Mouse (Mus musculus): Measurements from ENCODE around the gene Rabggtb. TPM values are rescaled to one million over a fixed set of nuclear protein-coding genes. Genes with fewer than 3 reads are reported as not detected.

The Rabggtb gene
- polyA plus RNA-seq (2015; fragmentation: Nextera tagmentation; extraction: Ambion mirVana): 36.3 and 36.7 TPM in 2 replicates

DNA sequence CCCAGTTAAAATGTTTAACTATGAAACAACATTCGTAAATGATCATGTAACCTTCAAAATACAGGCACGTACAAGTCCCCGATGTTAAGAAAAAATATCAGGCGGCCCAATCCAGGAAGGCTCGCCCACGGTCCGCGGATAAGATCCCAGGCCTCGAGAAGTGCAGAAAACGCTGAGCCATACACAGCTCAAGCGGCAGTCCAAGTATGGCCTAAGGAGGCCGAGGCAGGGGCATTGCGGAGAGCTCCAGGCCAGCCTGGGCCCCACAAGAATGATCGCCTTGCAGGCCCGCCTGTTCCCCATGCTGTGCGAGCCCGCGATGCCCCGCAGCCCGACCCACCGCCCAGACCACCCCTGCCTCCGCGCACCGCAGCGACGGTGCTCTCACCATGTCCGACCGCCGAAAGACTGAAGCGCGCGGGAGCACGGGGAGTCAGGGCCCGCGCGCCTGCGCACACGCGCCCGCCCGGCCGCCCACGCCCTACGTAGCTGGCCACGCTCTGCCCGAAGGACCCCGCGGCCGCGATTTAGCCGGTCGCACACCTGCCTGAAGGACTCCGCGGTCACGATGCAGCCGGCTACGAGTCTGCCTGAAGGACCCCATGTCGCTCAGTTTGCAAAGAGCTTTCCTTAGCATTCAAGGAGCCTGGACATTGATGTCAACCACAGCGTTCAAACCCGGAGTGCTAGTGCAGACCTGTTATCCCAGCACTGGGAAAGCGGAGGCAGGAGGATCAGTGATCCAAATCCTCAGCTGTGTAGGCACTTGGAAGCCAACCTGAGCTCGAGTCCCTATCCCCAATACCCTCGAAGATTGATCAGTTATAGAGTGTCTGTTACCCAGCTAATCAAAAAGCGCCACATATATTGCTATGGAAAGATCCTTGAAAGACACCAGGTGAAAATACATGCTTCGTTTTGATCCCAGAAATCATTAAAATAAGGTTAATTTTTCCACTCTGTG is at the start of gene Rabggtb:
Gene Rabggtb, minus strand, starts transcription at position 464 of the 964 bp plus-strand sequence.
- Histone ChIP-seq H3K36me3 (ENCODE audit: control insufficient read depth, insufficient read depth) (peaks cover 34% of the 10 kb centered on the region), H3K27me3 (replicated peaks; ENCODE audit: control insufficient read depth, insufficient read depth, low read length) (no peaks in the 10 kb centered on the region), H3K27ac (ENCODE audit: low read depth, low read length) (peak within 1 kb of the TSS; percentile 88), H3K9ac (ENCODE audit: low read depth, low read length) (peak within 1 kb of the TSS; percentile 88), H3K4me2 (replicated peaks; ENCODE audit: low read depth) (peak within 1 kb of the TSS; percentile 75), H3K4me1 (replicated peaks; ENCODE audit: control insufficient read depth, insufficient read depth, low read length) (peaks cover 15% of the 10 kb centered on the region), H3K4me3 (ENCODE audit: low read depth, low read length) (peak within 1 kb of the TSS; percentile 84), H3K9me3 (ENCODE audit: control insufficient read depth) (no peaks in the 10 kb centered on the region)
- WGBS: under 1% methylated on average over 65 of the region's 65 CpGs
- ATAC-seq: peak; percentile 96
- TF ChIP-seq CTCF (IDR thresholded peaks at IDR 0.05; ENCODE audit: low read depth): 0 out of 2 replicates have a peak, but pooled peaks have one; percentile 10

DNA sequence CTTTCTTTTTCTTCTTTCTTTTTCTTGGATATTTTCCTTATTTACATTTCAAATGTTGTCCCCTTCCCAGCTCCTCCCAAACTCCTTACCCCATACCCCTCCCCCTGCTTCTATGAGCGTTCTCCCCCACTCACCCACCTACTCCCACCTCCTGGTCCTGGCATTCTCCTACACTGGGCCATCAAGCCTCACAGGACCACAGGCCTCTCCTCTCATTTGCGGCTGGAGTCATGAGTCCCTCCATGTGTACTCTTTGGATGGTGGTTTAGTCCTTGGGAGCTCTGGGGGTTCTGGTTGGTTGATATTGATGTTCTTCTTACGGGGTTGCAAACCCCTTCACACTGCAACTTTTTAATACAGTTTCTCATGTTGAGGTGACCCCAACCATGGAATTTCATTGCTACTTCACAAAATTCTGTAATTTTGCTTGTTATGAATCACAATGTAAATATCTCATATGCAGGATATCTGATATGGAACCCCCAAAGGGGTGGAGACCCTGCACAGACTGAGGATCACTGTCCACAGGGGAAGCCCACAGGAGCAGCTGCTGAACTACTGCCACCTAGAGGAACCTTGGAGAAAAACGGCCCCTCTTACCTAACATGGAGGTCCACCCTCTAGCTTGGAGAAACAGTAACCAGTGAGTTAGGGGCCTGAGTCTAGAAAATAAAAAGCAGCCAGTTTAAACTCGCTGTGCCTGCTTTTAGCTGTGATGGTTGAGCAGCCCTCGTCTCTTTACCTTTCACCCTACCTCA is 49.0 kb upstream of the Rabggtb start:
- TF ChIP-seq CTCF (IDR thresholded peaks at IDR 0.05; ENCODE audit: low read depth): peak; percentile 72
- 78% methylated on average over 6 of the region's 6 CpGs for WGBS
- H3K27me3 ChIP-seq (replicated peaks; ENCODE audit: control insufficient read depth, insufficient read depth, low read length): no peaks in the 10 kb centered on the region
- H3K9ac ChIP-seq (ENCODE audit: low read depth, low read length): no peak overlapping the region
- H3K27ac ChIP-seq (ENCODE audit: low read depth, low read length): no peak overlapping the region
- H3K36me3 ChIP-seq (ENCODE audit: control insufficient read depth, insufficient read depth): no peaks in the 10 kb centered on the region
- no peak overlapping the region for H3K4me3 ChIP-seq (ENCODE audit: low read depth, low read length)
- no peak for ATAC-seq
- H3K9me3 ChIP-seq (ENCODE audit: control insufficient read depth): no peaks in the 10 kb centered on the region
- H3K4me2 ChIP-seq (replicated peaks; ENCODE audit: low read depth): no peak overlapping the region
- H3K4me1 ChIP-seq (replicated peaks; ENCODE audit: control insufficient read depth, insufficient read depth, low read length): no peaks in the 10 kb centered on the region

DNA sequence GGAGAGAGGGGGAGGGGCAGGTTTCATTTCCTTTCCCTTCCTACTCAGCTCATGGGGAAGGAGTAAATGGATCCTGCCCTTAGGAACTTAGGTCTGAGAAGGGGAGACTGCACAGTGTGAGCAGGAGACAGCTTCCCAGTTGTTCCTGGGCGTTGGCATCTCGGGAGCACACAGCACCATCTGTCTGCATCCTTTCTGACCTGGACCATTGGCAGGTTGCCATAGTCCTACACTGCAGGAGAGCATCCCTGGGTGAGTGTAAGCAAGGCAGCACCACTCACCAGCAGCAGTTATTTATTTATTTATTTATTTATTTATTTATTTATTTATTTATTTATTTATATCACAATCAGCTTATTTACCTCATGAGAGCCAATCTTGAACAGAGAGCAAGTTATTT is 48.1 kb upstream of the Rabggtb start:
- TF ChIP-seq CTCF (IDR thresholded peaks at IDR 0.05; ENCODE audit: low read depth): no peak
- Histone ChIP-seq H3K4me2 (replicated peaks; ENCODE audit: low read depth) (no peak overlapping the region), H3K36me3 (ENCODE audit: control insufficient read depth, insufficient read depth) (no peaks in the 10 kb centered on the region), H3K27me3 (replicated peaks; ENCODE audit: control insufficient read depth, insufficient read depth, low read length) (no peaks in the 10 kb centered on the region), H3K4me3 (ENCODE audit: low read depth, low read length) (no peak overlapping the region), H3K27ac (ENCODE audit: low read depth, low read length) (no peak overlapping the region), H3K4me1 (replicated peaks; ENCODE audit: control insufficient read depth, insufficient read depth, low read length) (no peaks in the 10 kb centered on the region), H3K9ac (ENCODE audit: low read depth, low read length) (no peak overlapping the region), H3K9me3 (ENCODE audit: control insufficient read depth) (no peaks in the 10 kb centered on the region)
- 72% methylated on average over 2 of the region's 2 CpGs for WGBS
- no peak for ATAC-seq

DNA sequence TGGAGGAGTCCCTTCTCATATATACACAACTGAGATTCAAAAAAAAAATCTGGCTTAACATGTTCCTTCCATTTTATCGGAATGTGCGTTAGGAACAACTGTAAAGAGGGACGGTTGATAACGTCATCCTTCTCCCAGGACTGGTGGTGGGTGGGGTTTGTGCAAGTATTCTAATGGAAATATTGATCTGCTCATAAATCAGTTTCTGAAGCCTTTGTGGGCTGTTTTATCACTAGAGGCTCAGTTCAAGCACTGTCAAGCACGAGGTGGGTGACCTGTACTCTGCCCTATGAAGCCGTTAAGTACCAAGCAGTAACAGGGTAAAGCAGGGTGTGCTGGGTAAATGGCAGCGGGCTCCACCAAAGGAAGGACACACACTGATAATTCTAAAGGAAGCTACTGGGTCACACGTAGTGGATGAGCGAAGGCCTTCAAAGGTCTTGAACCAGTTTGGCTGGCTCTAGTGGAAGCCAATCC is 47.0 kb upstream of the Rabggtb start:
- H3K27me3 ChIP-seq (replicated peaks; ENCODE audit: control insufficient read depth, insufficient read depth, low read length): no peaks in the 10 kb centered on the region
- WGBS: 49% methylated on average over 9 of the region's 9 CpGs
- peak; percentile 80 for ATAC-seq
- no peak overlapping the region for H3K9ac ChIP-seq (ENCODE audit: low read depth, low read length)
- H3K4me1 ChIP-seq (replicated peaks; ENCODE audit: control insufficient read depth, insufficient read depth, low read length): no peaks in the 10 kb centered on the region
- no peaks in the 10 kb centered on the region for H3K36me3 ChIP-seq (ENCODE audit: control insufficient read depth, insufficient read depth)
- H3K4me3 ChIP-seq (ENCODE audit: low read depth, low read length): no peak overlapping the region
- no peaks in the 10 kb centered on the region for H3K9me3 ChIP-seq (ENCODE audit: control insufficient read depth)
- H3K27ac ChIP-seq (ENCODE audit: low read depth, low read length): no peak overlapping the region
- TF ChIP-seq CTCF (IDR thresholded peaks at IDR 0.05; ENCODE audit: low read depth): no peak
- H3K4me2 ChIP-seq (replicated peaks; ENCODE audit: low read depth): 0 out of 2 replicates have a peak overlapping the region, but pooled peaks have one; percentile 21

DNA sequence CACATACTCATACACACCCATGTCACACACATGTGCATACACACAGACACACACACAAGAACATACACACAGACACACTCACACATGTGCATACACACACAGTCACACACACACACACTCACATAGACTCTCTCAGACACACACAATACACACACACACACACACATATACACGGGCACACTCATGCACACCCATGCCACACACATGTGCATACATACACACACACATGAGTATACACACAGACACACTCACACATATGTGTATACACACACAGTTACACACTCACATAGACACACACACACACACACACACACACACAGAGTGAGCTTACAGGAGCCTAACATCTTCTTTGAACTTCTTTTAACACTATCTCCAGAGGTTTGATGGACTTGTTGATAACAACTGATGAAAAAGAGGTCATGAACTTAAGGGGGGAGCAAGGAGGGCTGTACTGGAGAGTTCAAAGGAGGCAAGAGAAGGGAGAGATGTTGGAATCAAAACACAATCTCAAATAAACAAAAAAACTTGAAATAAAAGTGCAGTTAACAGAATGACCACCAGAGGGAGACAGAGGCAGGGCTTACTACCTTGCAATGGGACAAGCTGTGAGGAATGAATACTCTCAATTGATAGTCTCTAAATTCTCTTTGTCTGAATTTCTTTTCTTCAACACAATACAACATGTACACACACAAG is 46.4 kb upstream of the Rabggtb start:
- Histone ChIP-seq H3K36me3 (ENCODE audit: control insufficient read depth, insufficient read depth) (no peaks in the 10 kb centered on the region), H3K4me1 (replicated peaks; ENCODE audit: control insufficient read depth, insufficient read depth, low read length) (no peaks in the 10 kb centered on the region), H3K4me2 (replicated peaks; ENCODE audit: low read depth) (0 out of 2 replicates have a peak overlapping the region, but pooled peaks have one; percentile 21), H3K27ac (ENCODE audit: low read depth, low read length) (no peak overlapping the region), H3K9me3 (ENCODE audit: control insufficient read depth) (no peaks in the 10 kb centered on the region), H3K27me3 (replicated peaks; ENCODE audit: control insufficient read depth, insufficient read depth, low read length) (no peaks in the 10 kb centered on the region), H3K4me3 (ENCODE audit: low read depth, low read length) (no peak overlapping the region), H3K9ac (ENCODE audit: low read depth, low read length) (no peak overlapping the region)
- TF ChIP-seq CTCF (IDR thresholded peaks at IDR 0.05; ENCODE audit: low read depth): peak; percentile 94
- peak; percentile 32 for ATAC-seq
- WGBS: 96% methylated on average over 1 of the region's 1 CpGs
